Mouse (Mus musculus) testis, adult 2 months (tissue): ENCODE measurements at regions not wholly inside any gene's neighbourhood (a gene's known extent, or its start where the extent isn't known, plus 50 kb on each side); places are given as distances from the start of the nearest gene placed in this dataset.
"Not testable (repeated sequence)": the region's sequence is repeated elsewhere in the genome, so short reads cannot be mapped to it uniquely, and the experiment has no call there.

Source experiments
- CTCF ChIP-seq: fragments of 200-500 bp; IDR thresholded peaks from 2 replicates; pipeline ENCODE4 v1.5.1; 2012; ENCODE audit warnings: low read depth, mild to moderate bottlenecking, inconsistent platforms, low read length, moderate library complexity; ENCODE audit not compliant: control insufficient read depth, insufficient read depth, insufficient replicate concordance
- POLR2A ChIP-seq: fragments of 200-500 bp; IDR thresholded peaks from 2 replicates; pipeline ENCODE4 v1.6.1; 2012; ENCODE audit warnings: low read depth, mild to moderate bottlenecking, inconsistent platforms, low read length, moderate library complexity; ENCODE audit not compliant: control insufficient read depth

GRCm38 (mm10) chr5:3141841-3142240 lies 199.4 kb upstream of the Cdk6 start:
- not testable (repeated sequence) for TF ChIP-seq CTCF, POLR2A
